Mouse (Mus musculus) forebrain, embryonic 14.5 days (tissue): ENCODE measurements around the gene Myh6. TPM values are rescaled to one million over a fixed set of nuclear protein-coding genes. Genes with fewer than 3 reads are reported as not detected.

Experiments
- ATAC-seq: fragments of 200-750 bp; cut with Nextera tagmentation; 2 replicates; pipeline ENCODE4 v1.8.0; 2017; ENCODE audit warnings: mild to moderate bottlenecking, moderate library complexity
- DNase-seq: peaks from one replicate; pipeline ENCODE4 v3.0.0-alpha.2; 2015; ENCODE audit warnings: low spot score
- H3K27ac ChIP-seq: fragments of 300-500 bp; sonication (generic); 2 replicates; pipeline ENCODE4 v1.5.1; 2014; ENCODE audit warnings: low read depth, mild to moderate bottlenecking, control low read depth, low read length, moderate library complexity
- H3K27me3 ChIP-seq: fragments of 300-500 bp; sonication (generic); replicated peaks from 2 replicates; pipeline ENCODE4 v1.6.1; 2014; ENCODE audit warnings: low read length, control low read depth, mixed read lengths; ENCODE audit not compliant: control insufficient read depth, insufficient read depth
- H3K36me3 ChIP-seq: fragments of 300-500 bp; sonication (generic); 2 replicates; pipeline ENCODE4 v1.6.1; 2014; ENCODE audit warnings: low read length, control low read depth; ENCODE audit not compliant: control insufficient read depth, insufficient read depth
- H3K4me1 ChIP-seq: fragments of 300-500 bp; sonication (generic); 2 replicates; pipeline ENCODE4 v1.6.1; 2014; ENCODE audit warnings: antibody characterized with exemption, low read length, control low read depth; ENCODE audit not compliant: control insufficient read depth, insufficient read depth
- H3K4me2 ChIP-seq: fragments of 300-500 bp; sonication (generic); 2 replicates; pipeline ENCODE4 v1.6.1; 2014; ENCODE audit warnings: mild to moderate bottlenecking, control low read depth, low read length
- H3K4me3 ChIP-seq: fragments of 300-500 bp; sonication (generic); 2 replicates; pipeline ENCODE4 v1.5.1; 2014; ENCODE audit warnings: low read depth, low read length, control low read depth
- H3K9ac ChIP-seq: fragments of 300-500 bp; sonication (generic); 2 replicates; pipeline ENCODE4 v1.6.1; 2014; ENCODE audit warnings: mild to moderate bottlenecking, low read length, control low read depth, moderate library complexity
- H3K9me3 ChIP-seq: fragments of 300-500 bp; sonication (generic); replicated peaks from 2 replicates; pipeline ENCODE4 v1.6.1; 2016; ENCODE audit warnings: low read length, control low read depth, mixed read lengths; ENCODE audit not compliant: control insufficient read depth
- WGBS: fragments of 180-500 bp; shearing (Covaris S2); extraction: QIAGEN DNeasy Blood & Tissue Kit; methylation state at CpG from one replicate; pipeline ENCODE4 v1.1.7; 2014; 5-methylcytosine and 5-hydroxymethylcytosine counted together
- polyA plus RNA-seq: library from polyadenylated mRNA; unstranded; fragments of >200 nt; fragmentation: Nextera tagmentation; extraction: Ambion mirVana; gene quantifications from 2 replicates; pipeline ENCODE4 v1.2.1, GENCODE M21; 2014

Gene Myh6
- polyA plus RNA-seq, 1 experiment from 2014 or later: 1.2 TPM

GRCm38 (mm10) chr14:54936831-54937160 is 29.9 kb downstream of the Myh6 start:
- ATAC-seq (no peak), DNase-seq (no peak)
- 70% methylated on average over 6 of the region's 6 CpGs for WGBS
- H3K27ac ChIP-seq: no peak overlapping the region
- no peaks in the 10 kb centered on the region for H3K4me1 ChIP-seq
- H3K36me3 ChIP-seq: no peaks in the 10 kb centered on the region
- no peaks in the 10 kb centered on the region for H3K27me3 ChIP-seq
- H3K4me2 ChIP-seq: no peak overlapping the region
- H3K9ac ChIP-seq: no peak overlapping the region
- H3K9me3 ChIP-seq: no peaks in the 10 kb centered on the region
- no peak overlapping the region for H3K4me3 ChIP-seq

DNA sequence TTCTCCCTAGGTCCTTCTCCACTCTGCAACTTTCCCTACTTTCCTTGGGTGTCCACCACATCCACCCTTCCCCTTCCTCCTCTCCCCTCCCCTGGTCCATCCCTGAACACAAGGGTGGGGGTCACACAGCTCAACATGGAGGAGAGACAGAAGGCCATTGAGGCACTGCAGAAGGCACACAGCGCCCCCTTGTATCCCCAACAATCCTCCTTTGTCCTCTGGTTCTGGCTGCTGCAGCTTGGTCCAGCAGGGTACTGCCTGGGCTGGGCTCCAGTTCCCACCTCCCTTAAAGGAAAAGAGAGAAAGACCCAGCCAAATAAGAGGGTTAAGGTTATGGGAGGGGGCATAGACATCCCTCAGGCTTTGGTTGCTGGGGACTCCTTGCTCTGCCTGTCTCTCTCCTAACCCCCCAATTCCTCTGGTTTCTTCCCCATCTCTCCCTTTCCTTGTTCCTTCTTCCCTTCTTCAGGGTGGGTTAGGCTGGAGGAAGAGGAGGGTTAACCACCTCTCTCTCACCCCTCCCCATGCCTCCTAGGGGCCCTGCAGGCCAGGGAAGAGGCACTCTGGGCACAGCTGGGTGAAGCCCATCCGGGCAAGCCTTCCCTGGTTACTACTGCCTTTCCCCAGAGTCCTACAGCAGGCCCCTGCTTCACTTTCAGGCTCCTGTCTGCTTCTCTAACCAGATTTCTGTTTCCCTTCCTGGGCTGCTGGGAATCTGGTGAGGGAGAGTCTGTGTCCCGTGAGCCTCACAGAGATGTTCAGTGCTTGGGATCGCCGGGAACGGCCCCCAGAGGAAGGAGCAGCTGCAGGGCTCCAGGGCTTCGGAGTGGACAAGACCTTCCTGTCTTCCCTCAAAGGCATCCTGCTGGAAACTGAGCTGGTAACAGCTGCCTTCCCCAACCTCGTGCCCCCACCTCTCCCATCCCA is 30.6 kb downstream of the Myh6 start, which contains the start of gene Cmtm5:
Gene Cmtm5, plus strand, starts transcription at position 358 of the 927 bp plus-strand sequence.
- H3K4me3 ChIP-seq: no peak within 1 kb of the TSS
- WGBS: 47% methylated on average over 8 of the region's 8 CpGs
- no peak within 1 kb of the TSS for H3K9ac ChIP-seq
- no peaks in the 10 kb centered on the region for H3K4me1 ChIP-seq
- no peak within 1 kb of the TSS for H3K27ac ChIP-seq
- H3K4me2 ChIP-seq: no peak within 1 kb of the TSS
- ATAC-seq (peak; percentile 43; the same call in 1 of the 2 replicates), DNase-seq (peak; percentile 32)
- H3K9me3 ChIP-seq: no peaks in the 10 kb centered on the region
- H3K27me3 ChIP-seq: no peaks in the 10 kb centered on the region
- no peaks in the 10 kb centered on the region for H3K36me3 ChIP-seq

DNA sequence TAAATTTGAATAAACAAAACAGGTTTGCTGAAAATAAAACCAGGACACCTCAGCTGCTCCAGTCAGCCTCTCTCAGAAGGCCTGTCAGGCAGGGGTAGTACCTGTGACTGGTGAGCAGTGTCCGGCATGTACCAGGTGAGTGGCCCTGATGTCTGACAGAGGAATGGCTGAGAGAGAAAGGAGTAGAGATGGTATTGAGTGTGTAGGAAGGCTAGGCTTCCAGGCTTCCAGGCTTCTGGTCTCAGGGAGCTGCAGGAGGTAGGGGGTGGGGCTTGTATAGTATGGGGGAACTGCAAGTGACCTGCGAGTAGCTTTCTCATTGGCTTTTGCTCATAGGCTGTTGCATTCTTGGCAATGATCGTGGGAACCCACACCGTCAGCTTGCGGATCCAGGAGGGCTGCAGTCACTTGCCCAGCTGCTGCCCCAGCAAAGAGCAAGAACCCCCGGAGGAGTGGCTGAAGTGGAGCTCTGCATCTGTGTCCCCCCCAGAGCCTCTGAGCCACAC is 34.0 kb downstream of the Myh6 start, which contains the start of gene Il25:
Gene Il25, plus strand, starts transcription at position 51 of the 506 bp plus-strand sequence.
- Histone ChIP-seq H3K36me3 (no peaks in the 10 kb centered on the region), H3K27ac (no peak within 1 kb of the TSS), H3K9ac (0 out of 2 replicates have a peak within 1 kb of the TSS, but pooled peaks have one; percentile 13), H3K9me3 (no peaks in the 10 kb centered on the region), H3K4me1 (peaks cover 5% of the 10 kb centered on the region; the same call in 1 of the 2 replicates), H3K4me3 (no peak within 1 kb of the TSS), H3K27me3 (no peaks in the 10 kb centered on the region), H3K4me2 (no peak within 1 kb of the TSS)
- DNase-seq: peak; percentile 25
- ATAC-seq: no peak
- 34% methylated on average over 6 of the region's 6 CpGs for WGBS

DNA sequence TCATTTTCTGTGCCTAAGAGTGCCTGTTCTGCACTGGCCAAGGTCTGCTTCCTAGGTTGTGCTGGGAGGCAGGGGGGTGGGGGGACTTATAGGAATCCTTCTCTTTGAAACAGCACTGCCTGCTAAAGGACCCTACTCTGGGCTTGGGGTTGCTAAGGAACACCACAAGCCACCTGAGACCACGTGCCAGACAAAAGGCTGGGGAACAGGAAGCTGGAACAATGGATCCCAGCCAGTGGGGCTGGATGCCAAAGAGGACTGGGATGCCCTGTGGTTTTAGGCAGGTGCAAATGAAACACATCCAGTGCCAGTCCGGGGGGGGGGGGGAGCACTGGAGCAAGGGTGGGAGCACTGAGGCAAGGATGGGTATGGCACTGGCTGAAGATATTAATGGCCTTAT is 36.3 kb downstream of the Myh6 start:
- Histone ChIP-seq H3K9me3 (no peaks in the 10 kb centered on the region), H3K27ac (no peak overlapping the region), H3K36me3 (no peaks in the 10 kb centered on the region), H3K4me2 (no peak overlapping the region), H3K27me3 (no peaks in the 10 kb centered on the region), H3K4me3 (no peak overlapping the region), H3K4me1 (peaks cover 17% of the 10 kb centered on the region), H3K9ac (no peak overlapping the region)
- DNase-seq: peak; percentile 45
- no peak for ATAC-seq
- 19% methylated on average over 2 of the region's 2 CpGs for WGBS

- peaks cover 19% of the 10 kb centered on the region for H3K4me1 ChIP-seq
- ATAC-seq: no peak
- DNase-seq: no peak
- H3K27me3 ChIP-seq: no peaks in the 10 kb centered on the region
- H3K36me3 ChIP-seq: no peaks in the 10 kb centered on the region
- no peak overlapping the region for H3K4me2 ChIP-seq
- H3K27ac ChIP-seq: no peak overlapping the region
- no peaks in the 10 kb centered on the region for H3K9me3 ChIP-seq
- whole genome bisulfite sequencing: 85% methylated on average over 5 of the region's 5 CpGs
- H3K4me3 ChIP-seq: no peak overlapping the region
- H3K9ac ChIP-seq: no peak overlapping the region
Observed at GRCm38 (mm10) chr14:54929801-54930200, 36.9 kb downstream of the Myh6 start.

DNA sequence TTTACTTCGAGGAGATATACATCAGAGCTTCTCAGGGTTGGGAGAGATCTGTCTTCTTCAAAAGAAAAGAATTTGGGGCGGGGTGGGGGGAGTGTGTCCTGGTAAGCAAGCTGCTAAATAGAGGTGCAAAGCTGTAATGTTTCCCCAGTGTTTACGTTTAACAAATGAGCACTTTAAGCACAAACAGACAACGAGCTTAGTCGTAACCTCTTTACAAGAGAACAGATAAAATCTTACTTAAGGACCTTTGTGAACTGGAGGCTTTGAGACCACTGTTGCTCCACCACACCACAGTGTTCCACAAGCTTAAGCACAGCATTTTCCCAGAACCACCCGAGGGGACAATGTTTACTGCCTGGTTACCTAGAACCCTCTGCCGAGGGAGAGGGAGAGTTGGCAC is 39.4 kb downstream of the Myh6 start:
- WGBS: 12% methylated on average over 7 of the region's 7 CpGs
- peaks cover 22% of the 10 kb centered on the region for H3K4me1 ChIP-seq
- peak overlapping the region; percentile 47 for H3K4me3 ChIP-seq
- DNase-seq (no peak), ATAC-seq (no peak)
- H3K9ac ChIP-seq: peak overlapping the region; percentile 87
- H3K4me2 ChIP-seq: peak overlapping the region; percentile 93
- H3K36me3 ChIP-seq: no peaks in the 10 kb centered on the region
- no peaks in the 10 kb centered on the region for H3K27me3 ChIP-seq
- H3K27ac ChIP-seq: peak overlapping the region; percentile 97
- H3K9me3 ChIP-seq: no peaks in the 10 kb centered on the region

DNA sequence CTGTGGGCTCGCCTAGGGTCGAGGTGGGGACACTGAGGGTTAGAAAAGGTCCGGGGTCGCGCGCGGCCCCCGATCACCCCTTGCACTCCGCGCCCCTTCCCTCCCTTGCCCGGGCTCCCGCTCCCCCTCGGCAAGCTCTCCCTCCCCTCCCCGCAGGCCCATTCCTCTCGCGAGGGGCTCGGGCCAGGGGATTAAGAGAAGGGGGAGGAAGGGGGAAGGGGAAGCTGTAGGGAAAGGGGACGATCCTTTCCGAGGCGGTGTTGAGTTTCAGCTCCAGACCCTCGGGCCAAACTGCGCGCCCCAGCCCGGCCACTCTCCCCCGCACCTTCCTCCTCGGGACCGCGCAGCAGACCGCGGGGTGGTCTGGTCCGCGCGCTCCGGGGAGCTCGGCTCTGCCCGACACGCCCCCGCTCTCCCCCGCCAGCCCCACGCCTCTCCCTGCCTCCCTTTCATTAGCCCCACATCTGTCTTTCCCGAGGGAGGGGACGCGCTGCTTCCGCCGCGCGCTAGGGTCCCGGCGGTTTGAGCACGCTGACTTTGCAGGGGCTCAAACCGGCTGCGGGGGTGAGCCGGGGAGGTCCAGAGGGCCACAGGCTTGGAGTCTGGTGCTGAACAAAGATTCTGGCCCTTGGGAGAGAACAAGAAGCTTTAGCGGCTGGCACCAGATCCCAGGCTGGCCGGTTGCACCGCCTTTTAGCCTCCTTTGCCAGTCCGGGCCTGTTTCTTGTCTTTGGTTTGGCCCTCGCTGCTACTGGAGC is 40.1 kb downstream of the Myh6 start:
- WGBS: under 1% methylated on average over 57 of the region's 58 CpGs
- no peaks in the 10 kb centered on the region; the same call in 1 of the 2 replicates for H3K36me3 ChIP-seq
- H3K9me3 ChIP-seq: peaks cover 2% of the 10 kb centered on the region
- peak overlapping the region; percentile 87 for H3K9ac ChIP-seq
- no peaks in the 10 kb centered on the region for H3K27me3 ChIP-seq
- ATAC-seq: peak; percentile 65
- DNase-seq: peak; percentile 84
- H3K4me3 ChIP-seq: peak overlapping the region; percentile 47
- peak overlapping the region; percentile 97 for H3K27ac ChIP-seq
- peaks cover 22% of the 10 kb centered on the region for H3K4me1 ChIP-seq
- peak overlapping the region; percentile 93 for H3K4me2 ChIP-seq

- Histone ChIP-seq H3K9ac (peak within 1 kb of the TSS; percentile 87), H3K27ac (peak within 1 kb of the TSS; percentile 97), H3K4me3 (peak within 1 kb of the TSS; percentile 47), H3K9me3 (peaks cover 12% of the 10 kb centered on the region), H3K4me1 (peaks cover 22% of the 10 kb centered on the region), H3K4me2 (peak within 1 kb of the TSS; percentile 93), H3K36me3 (peaks cover 2% of the 10 kb centered on the region), H3K27me3 (no peaks in the 10 kb centered on the region)
- ATAC-seq (peak; percentile 45), DNase-seq (peak; percentile 65)
- WGBS: 1% methylated on average over 57 of the region's 57 CpGs
Observed at GRCm38 (mm10) chr14:54925349-54926342, 41.1 kb downstream of the Myh6 start, which contains the start of gene Efs. Efs (minus strand) TSS chr14:54926126.
